Mouse (Mus musculus) small intestine, adult 2 months (tissue): ENCODE measurements around the gene Tom1l2. TPM values are rescaled to one million over a fixed set of nuclear protein-coding genes. Genes with fewer than 3 reads are reported as not detected.

ENCODE experiments used
- H3K27ac ChIP-seq: fragments of 200-500 bp; 2 replicates; pipeline ENCODE4 v1.5.1; 2012; ENCODE audit warnings: low read depth, low read length, control low read depth, inconsistent platforms; ENCODE audit not compliant: insufficient read depth
- H3K27me3 ChIP-seq: fragments of 200-500 bp; 2 replicates; pipeline ENCODE4 v1.6.1; 2012; ENCODE audit warnings: mild to moderate bottlenecking, moderate library complexity, low read length, inconsistent platforms; ENCODE audit not compliant: control insufficient read depth, insufficient read depth
- H3K36me3 ChIP-seq: fragments of 200-500 bp; 2 replicates; pipeline ENCODE4 v1.6.1; 2012; ENCODE audit warnings: mild to moderate bottlenecking, low read length, control low read depth, inconsistent platforms; ENCODE audit not compliant: control insufficient read depth, insufficient read depth
- H3K4me1 ChIP-seq: fragments of 200-500 bp; 2 replicates; pipeline ENCODE4 v1.6.1; 2012; ENCODE audit warnings: low read length, inconsistent platforms, mixed read lengths; ENCODE audit not compliant: control insufficient read depth, insufficient read depth, insufficient read length
- H3K4me3 ChIP-seq: fragments of 200-500 bp; 2 replicates; pipeline ENCODE4 v1.5.1; 2012; ENCODE audit warnings: low read depth, mild to moderate bottlenecking, control low read depth, inconsistent platforms, low read length, moderate library complexity
- CTCF ChIP-seq: fragments of 200-500 bp; IDR thresholded peaks from 2 replicates; pipeline ENCODE4 v1.5.1; 2012; ENCODE audit warnings: low read depth, mild to moderate bottlenecking, control low read depth, inconsistent platforms, low read length, moderate library complexity, mixed read lengths; ENCODE audit not compliant: insufficient replicate concordance, insufficient read length; ENCODE audit errors: extremely low read depth
- POLR2A ChIP-seq: fragments of 200-500 bp; IDR thresholded peaks from 2 replicates; pipeline ENCODE4 v1.6.1; 2012; ENCODE audit warnings: low read depth, mild to moderate bottlenecking, control low read depth, inconsistent platforms, low read length, moderate library complexity
- WGBS: fragments of 180-500 bp; shearing (Covaris S2); methylation state at CpG from one replicate; pipeline ENCODE4 v1.1.7; 2018; 5-methylcytosine and 5-hydroxymethylcytosine counted together
- polyA plus RNA-seq: library from polyadenylated mRNA; depleted of rRNA; stranded (reverse); fragments of >200 nt; gene quantifications from 2 replicates; pipeline ENCODE4 v1.2.3, GENCODE M21; 2012

The Tom1l2 gene
- polyA plus RNA-seq, 1 experiment: 152 TPM

DNA sequence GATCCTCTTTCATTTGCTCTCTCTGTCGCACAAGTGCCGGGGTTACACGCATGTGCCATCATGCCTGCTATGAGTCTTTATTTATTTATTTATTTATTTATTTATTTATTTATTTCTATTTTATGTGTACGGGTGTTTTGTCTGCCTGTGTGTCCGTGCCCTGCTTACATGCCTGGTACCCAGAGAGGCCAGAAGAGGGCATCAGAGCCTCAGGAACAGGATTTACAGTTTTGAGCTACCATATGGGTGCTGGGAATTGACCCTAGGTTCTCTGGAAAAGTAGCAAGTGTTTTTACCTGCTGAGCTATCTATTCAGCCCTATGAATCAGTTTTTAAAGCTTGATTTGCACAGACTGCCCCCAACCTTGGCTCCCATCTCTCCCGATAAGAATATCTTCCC lies 30.8 kb upstream of the Tom1l2 start:
- Histone ChIP-seq H3K4me3 (no peak overlapping the region), H3K27ac (no peak overlapping the region), H3K36me3 (no peaks in the 10 kb centered on the region), H3K4me1 (peaks cover 10% of the 10 kb centered on the region), H3K27me3 (no peaks in the 10 kb centered on the region)
- 88% methylated on average over 6 of the region's 6 CpGs for WGBS
- TF ChIP-seq POLR2A: no peak
- TF ChIP-seq CTCF: peak; percentile 10; the same call in 1 of the 2 replicates

- WGBS: 84% methylated on average over 6 of the region's 6 CpGs
These were observed 21.8 kb upstream of the Tom1l2 start for GRCm38 (mm10) chr11:60374481-60374880.

DNA sequence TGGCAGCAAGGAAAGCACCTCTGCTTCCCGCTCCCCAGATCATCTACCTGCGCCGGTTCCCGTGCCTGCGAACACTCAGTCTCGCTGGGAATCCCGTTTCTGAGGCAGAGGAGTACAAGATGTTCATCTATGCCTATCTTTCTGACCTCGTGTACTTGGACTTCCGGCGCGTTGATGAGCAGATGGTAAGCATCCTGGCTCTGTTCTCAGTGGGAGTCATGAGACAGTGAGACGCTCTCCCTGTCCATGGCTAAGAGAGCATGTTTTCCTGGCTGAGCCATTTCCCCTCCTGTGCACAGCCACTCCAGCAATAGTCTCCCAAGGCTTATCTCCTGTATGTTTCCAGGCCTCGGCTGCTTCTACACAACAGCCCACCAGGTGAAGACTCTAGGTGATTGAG lies 17.7 kb upstream of the Tom1l2 start:
- WGBS: 85% methylated on average over 13 of the region's 13 CpGs
- H3K27ac ChIP-seq: no peak overlapping the region
- H3K27me3 ChIP-seq: no peaks in the 10 kb centered on the region
- H3K36me3 ChIP-seq: no peaks in the 10 kb centered on the region
- TF ChIP-seq POLR2A (no peak), CTCF (no peak)
- H3K4me1 ChIP-seq: peaks cover 3% of the 10 kb centered on the region; the same call in 1 of the 2 replicates
- H3K4me3 ChIP-seq: no peak overlapping the region

More at GRCm38 (mm10) chr11:60374481-60374880, 21.8 kb upstream of the Tom1l2 start:
- no peaks in the 10 kb centered on the region for H3K27me3 ChIP-seq
- no peak overlapping the region for H3K27ac ChIP-seq
- no peak for TF ChIP-seq CTCF
- no peak for TF ChIP-seq POLR2A
- no peaks in the 10 kb centered on the region for H3K36me3 ChIP-seq
- no peaks in the 10 kb centered on the region for H3K4me1 ChIP-seq
- H3K4me3 ChIP-seq: no peak overlapping the region

- WGBS: 73% methylated on average over 4 of the region's 4 CpGs
- Histone ChIP-seq H3K36me3 (no peaks in the 10 kb centered on the region), H3K27me3 (no peaks in the 10 kb centered on the region), H3K4me1 (peaks cover 3% of the 10 kb centered on the region; the same call in 1 of the 2 replicates), H3K4me3 (no peak overlapping the region), H3K27ac (no peak overlapping the region)
- no peak for TF ChIP-seq CTCF
- TF ChIP-seq POLR2A: no peak
These were observed 16.7 kb upstream of the Tom1l2 start for GRCm38 (mm10) chr11:60369448-60369847.

- Histone ChIP-seq H3K27ac (no peak overlapping the region), H3K4me3 (no peak overlapping the region), H3K27me3 (no peaks in the 10 kb centered on the region), H3K4me1 (peaks cover 3% of the 10 kb centered on the region; the same call in 1 of the 2 replicates), H3K36me3 (no peaks in the 10 kb centered on the region)
- TF ChIP-seq CTCF (no peak), POLR2A (no peak)
- 43% methylated on average over 4 of the region's 4 CpGs for WGBS
These were observed 16.2 kb upstream of the Tom1l2 start for GRCm38 (mm10) chr11:60368909-60369308.

DNA sequence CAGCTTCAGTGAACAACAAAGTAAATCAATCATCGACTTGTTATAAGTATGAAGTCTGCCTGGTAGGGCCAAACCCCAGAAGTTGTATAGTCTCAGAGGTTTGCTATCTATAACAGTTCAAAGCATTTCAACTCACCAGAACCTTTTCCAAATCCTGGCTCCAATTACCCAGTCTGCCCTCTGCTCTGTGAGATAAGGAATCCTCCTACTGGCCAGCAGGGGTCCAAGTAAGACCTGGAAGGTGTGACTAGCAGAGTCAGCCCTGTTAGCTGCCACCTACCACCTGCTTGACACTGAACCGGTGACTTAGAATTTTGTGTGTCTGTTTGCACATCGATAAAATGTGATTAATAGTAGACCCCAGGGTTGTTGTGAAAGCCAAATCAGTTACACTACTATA lies 14.6 kb upstream of the Tom1l2 start:
- peak; percentile 34; the same call in 1 of the 2 replicates for TF ChIP-seq CTCF
- TF ChIP-seq POLR2A: no peak
- WGBS: 46% methylated on average over 3 of the region's 3 CpGs
- H3K4me3 ChIP-seq: no peak overlapping the region
- no peaks in the 10 kb centered on the region for H3K27me3 ChIP-seq
- no peak overlapping the region for H3K27ac ChIP-seq
- H3K36me3 ChIP-seq: no peaks in the 10 kb centered on the region
- peaks cover 3% of the 10 kb centered on the region; the same call in 1 of the 2 replicates for H3K4me1 ChIP-seq

GRCm38 (mm10) chr11:60366239-60367019 lies 13.7 kb upstream of the Tom1l2 start:
- no peak overlapping the region for H3K27ac ChIP-seq
- H3K4me3 ChIP-seq: no peak overlapping the region
- 55% methylated on average over 16 of the region's 16 CpGs for WGBS
- peaks cover 3% of the 10 kb centered on the region; the same call in 1 of the 2 replicates for H3K4me1 ChIP-seq
- no peaks in the 10 kb centered on the region for H3K27me3 ChIP-seq
- TF ChIP-seq POLR2A (no peak), CTCF (no peak)
- H3K36me3 ChIP-seq: no peaks in the 10 kb centered on the region
